Mouse (Mus musculus) CD4-positive, CD25-positive, alpha-beta regulatory T cell, adult 9 weeks (primary cell): ENCODE results near the gene Ift57. TPM values are rescaled to one million over a fixed set of nuclear protein-coding genes. Genes with fewer than 3 reads are reported as not detected.

Experiments used
- polyA plus RNA-seq: library from polyadenylated mRNA; unstranded; fragments of 100-300 nt; shearing (Covaris generic); gene quantifications from one replicate; pipeline ENCODE4 v1.2.1, GENCODE M21; 2017

Ift57 gene
- polyA plus RNA-seq = 3.4 TPM

GRCm38 (mm10) chr16:49698620-49699525 lies at the start of gene Ift57:
TSS of gene Ift57 (plus strand) at chr16:49699233.

GRCm38 (mm10) chr16:49799597-49800561 lies 100.8 kb downstream of the Ift57 start, which contains the start of gene Cd47:
TSS of gene Cd47 (plus strand) at chr16:49800533.

Other genes starting within 250 kb of the Ift57 start
- 209 TPM for gene Cd47, start 101.3 kb downstream of the Ift57 start, polyA plus RNA-seq